Mouse (Mus musculus): ENCODE data around the gene Gsdme. TPM values are rescaled to one million over a fixed set of nuclear protein-coding genes. Genes with fewer than 3 reads are reported as not detected.

Gene Gsdme
- total RNA-seq, 2 experiments from 2014 or later = 0.33 to 0.42 TPM

DNA sequence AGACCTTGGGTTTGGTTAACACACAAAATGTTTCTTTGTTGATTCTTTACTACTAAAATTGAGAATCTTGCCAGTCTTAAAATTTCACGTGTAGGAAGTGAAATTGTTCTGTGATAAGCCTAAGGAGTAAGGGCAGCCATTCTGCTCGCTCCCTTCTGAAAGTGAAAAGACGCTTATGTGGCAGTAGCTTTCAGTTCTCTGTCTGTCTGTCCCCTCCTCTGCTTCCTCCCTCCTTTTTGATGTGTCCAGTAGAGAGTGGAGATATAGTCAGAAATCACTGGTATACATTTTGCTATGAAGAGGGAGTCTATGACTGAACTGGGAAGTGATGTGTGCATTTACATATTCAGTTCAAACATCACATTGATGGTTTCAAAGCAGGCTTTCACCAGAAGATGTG is 70.8 kb downstream of the Gsdme start:
- intact Hi-C loops (cut with DNase I) = loop anchor here (5.0 kb wide), 1 partner anchor 99 kb away; no protein-coding TSS in a partner anchor
- no peak for DNase-seq

DNA sequence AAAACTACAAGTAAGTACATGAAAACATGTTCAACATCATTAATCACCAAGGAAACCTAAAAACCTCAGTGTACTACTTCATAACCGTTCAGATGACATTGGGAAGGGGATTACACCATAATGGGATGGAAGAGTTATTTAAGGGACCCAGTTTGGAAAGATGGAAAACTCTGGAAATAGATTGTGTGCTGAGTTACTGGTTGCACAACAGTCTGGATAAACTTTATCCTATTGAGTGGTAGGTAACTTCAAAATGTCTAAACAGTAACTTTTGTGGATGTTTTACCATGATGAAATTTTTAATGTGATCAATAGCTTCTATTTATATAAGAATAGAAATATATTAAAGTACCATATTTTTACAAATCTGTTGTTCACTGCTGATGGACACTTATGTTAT is 71.5 kb downstream of the Gsdme start:
- intact Hi-C loops (cut with DNase I) = loop anchor here (5.0 kb wide), 1 partner anchor 100 kb away; no protein-coding TSS in a partner anchor
- no peak for DNase-seq

DNA sequence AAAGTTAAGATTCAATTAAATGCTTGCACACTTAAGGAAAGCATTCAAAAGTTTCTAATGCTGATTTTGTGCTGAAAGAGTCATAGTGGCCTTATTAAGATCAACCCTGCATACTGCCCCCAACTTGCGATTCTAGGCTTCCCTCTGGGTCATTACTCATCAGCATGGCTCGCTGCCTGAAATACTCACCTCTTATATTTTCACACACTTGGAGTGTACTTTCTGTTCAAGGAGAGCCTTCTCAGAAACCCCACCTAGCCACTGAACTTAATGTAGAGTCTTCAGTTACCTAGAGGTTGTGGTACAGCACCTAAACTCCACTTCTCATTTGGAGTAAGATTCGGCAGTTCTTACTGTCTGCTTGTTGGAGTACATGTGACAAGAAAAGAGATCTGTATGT is 72.1 kb downstream of the Gsdme start:
- intact Hi-C loops (cut with DNase I) = loop anchor here (5.0 kb wide), 1 partner anchor 101 kb away; no protein-coding TSS in a partner anchor
- DNase-seq = no peak

- DNase-seq = no peak
- intact Hi-C loops (cut with DNase I) = no loop called here
Observed at GRCm38 (mm10) chr6:50189376-50189775, 74.3 kb downstream of the Gsdme start.

DNA sequence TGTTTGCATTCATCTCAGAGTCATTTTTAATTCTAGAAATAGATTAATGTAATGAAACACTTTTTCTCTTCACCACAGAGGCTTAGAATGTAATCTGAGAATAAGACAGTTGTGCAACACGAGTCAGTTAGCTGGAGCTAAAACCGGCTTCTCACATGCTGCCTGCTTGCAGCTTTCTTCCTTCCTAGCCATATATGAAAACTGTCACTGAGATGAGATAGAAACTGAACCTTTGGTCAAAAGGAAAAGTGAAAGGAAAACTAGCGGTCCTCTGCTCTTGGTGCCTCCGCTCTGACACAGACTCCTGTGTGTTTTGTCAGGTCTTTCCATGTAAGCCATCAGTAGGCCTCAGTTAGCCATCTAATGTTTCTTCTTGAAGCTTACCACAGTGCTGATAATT is 75.7 kb downstream of the Gsdme start:
- peak in 1 of 2 experiments; percentile 27 for DNase-seq
- intact Hi-C loops (cut with DNase I) = no loop called here

GRCm38 (mm10) chr6:50180189-50180588 is 83.5 kb downstream of the Gsdme start:
- DNase-seq = peak; percentile 11 to 32
- intact Hi-C loops (cut with DNase I) = loop anchor here (1.0 to 5.0 kb wide), 3 partner anchors 67 to 663 kb away; no protein-coding TSS in a partner anchor

DNA sequence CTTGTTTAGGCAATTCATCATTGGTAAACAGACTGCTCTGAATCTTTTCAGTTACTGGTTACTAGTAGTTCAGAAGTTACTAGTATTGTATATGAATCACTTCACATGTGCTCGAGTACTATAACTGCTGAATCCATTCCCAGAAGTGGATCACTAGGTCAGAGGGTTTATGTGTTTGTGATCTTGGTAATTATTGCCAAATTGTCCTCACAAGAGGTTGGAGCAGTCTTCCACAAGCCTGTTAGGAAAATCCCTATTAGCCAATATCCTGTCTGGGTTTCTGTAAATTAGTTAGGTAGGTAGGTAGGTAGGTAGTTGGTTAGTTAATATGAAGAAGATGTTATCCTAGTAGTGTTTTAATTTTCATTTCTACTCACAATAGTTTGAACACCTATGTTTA is 87.9 kb downstream of the Gsdme start:
- DNase-seq = no peak
- intact Hi-C loops (cut with DNase I) = no loop called here

DNA sequence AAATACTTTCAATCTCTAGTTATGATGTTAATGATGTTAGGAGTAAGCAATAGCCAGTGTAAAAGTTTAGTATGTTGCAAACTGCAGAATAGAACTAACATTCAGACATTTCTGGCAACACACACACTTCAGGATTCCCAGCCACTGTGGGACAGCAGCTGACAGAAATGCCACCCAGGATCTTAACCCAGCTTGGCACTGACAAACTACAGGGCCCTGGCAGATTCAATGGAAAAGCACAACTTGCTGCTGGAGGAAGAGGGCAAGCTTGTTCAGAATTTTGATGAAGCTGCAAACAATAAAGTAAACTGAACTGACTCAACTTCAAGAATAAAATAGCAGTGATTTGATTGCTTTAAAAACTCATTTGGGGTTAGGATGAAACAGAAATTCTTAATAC is 93.9 kb downstream of the Gsdme start:
- intact Hi-C loops (cut with DNase I) = no loop called here
- DNase-seq = no peak

GRCm38 (mm10) chr6:50168821-50169220 is 94.8 kb downstream of the Gsdme start:
- no peak for DNase-seq

DNA sequence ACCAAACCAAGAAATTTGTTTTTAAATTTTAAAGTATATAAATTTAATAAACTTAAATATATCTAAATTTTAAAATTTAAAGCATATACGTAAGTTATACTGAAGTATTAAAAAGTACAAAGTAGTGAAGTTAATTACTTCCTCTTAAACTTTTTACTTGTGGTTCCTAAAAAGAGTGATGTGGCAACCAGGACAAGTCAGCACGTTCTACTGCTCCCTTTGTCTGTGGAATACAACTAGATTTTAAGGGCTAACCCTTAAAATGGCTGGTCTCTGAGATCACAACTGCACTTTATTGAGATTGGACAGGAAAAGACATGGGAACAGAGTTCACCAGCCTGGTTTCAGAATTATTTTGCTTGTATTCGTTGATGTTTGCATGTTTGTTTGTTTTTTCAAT is 100.6 kb downstream of the Gsdme start:
- intact Hi-C loops (cut with DNase I) = loop anchor here (5.0 kb wide), 1 partner anchor 51 kb away; the partner anchor contains the start of gene Mpp6
- DNase-seq = no peak

More at GRCm38 (mm10) chr6:50168821-50169220, 94.8 kb downstream of the Gsdme start:
- intact Hi-C loops (cut with DNase I) = no loop called here

GRCm38 (mm10) chr6:50159842-50160241 is 103.8 kb downstream of the Gsdme start:
- no peak for DNase-seq
- intact Hi-C loops (cut with DNase I) = loop anchor here (5.0 kb wide), 1 partner anchor 48 kb away; the partner anchor contains the start of gene Mpp6

- intact Hi-C loops (cut with DNase I) = no loop called here
- no peak for DNase-seq
Observed at GRCm38 (mm10) chr6:50149378-50149777, 114.3 kb downstream of the Gsdme start.

DNA sequence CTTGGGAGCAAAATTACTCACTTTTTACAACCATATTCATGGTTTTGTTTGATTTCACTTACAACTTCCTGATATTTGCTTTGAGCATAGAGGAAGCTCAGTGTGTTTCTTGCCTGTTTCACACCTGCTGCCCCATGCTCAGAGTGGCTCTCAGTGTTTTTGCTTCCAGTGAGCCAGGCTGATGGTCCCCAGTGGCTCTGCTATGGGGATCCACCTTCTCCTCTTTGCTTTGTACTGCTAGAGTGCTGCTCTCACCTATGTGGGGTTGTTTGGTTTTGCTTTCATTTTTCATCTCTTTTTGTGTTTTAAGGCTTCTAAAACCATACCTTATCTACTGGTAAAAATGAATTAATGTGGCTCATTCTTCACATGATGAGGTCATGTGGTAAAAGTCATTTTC is 117.5 kb downstream of the Gsdme start:
- no peak for DNase-seq
- intact Hi-C loops (cut with DNase I) = no loop called here

DNA sequence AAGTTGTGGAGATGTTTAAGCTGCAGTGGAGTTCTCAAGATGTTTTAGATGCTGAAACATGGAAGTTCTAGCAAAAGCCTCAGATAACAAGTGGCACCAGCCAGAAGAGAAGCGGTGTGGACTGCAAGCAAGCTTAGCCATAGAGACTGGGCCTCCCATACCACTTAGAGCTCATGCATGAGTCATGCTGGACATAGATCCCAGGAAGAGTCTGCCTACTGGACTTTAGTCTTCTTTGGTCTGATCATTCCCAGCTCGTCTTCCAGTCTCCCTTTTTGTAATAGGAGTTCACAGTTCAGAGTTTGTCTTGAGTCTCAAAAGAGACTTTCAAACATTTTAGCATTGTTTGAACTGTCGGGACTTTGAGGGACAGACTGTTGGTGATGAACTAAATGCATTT is 124.1 kb downstream of the Gsdme start:
- intact Hi-C loops (cut with DNase I) = no loop called here
- no peak for DNase-seq

Other genes with a start within 250 kb of the Gsdme start
- 10 to 100 TPM; 59.2 to 64.2 TPM for gene Mpp6, start 153.6 kb downstream of the Gsdme start, total RNA-seq (2021)
- 10 to 100 TPM; 24.0 to 35.0 TPM for gene Osbpl3, start 192.3 kb upstream of the Gsdme start, total RNA-seq (2021)